Mouse (Mus musculus) brain, embryonic 14.5 days (tissue): ENCODE results near the gene Ccdc138. TPM values are rescaled to one million over a fixed set of nuclear protein-coding genes. Genes with fewer than 3 reads are reported as not detected.
"Not testable (repeated sequence)": the region's sequence is repeated elsewhere in the genome, so short reads cannot be mapped to it uniquely, and the experiment has no call there.

Source experiments
- DNase-seq: peaks from one replicate; pipeline ENCODE4 v3.0.0-alpha.2; 2011; ENCODE audit warnings: low read depth
- CTCF ChIP-seq: fragments of 200-500 bp; IDR thresholded peaks from 2 replicates; pipeline ENCODE4 v1.5.1; 2012; ENCODE audit warnings: inconsistent platforms, mild to moderate bottlenecking, moderate library complexity, borderline replicate concordance; ENCODE audit not compliant: insufficient read depth, insufficient read length; ENCODE audit errors: extremely low read depth
- POLR2A ChIP-seq: fragments of 200-500 bp; IDR thresholded peaks from 2 replicates; pipeline ENCODE4 v1.6.1; 2012; ENCODE audit warnings: mild to moderate bottlenecking, inconsistent platforms, borderline replicate concordance; ENCODE audit not compliant: poor library complexity, insufficient read depth, insufficient read length, severe bottlenecking; ENCODE audit errors: extremely low read depth
- polyA plus RNA-seq: library from polyadenylated mRNA; depleted of rRNA; stranded (reverse); fragments of >200 nt; gene quantifications from 2 replicates; pipeline ENCODE4 v1.2.3, GENCODE M21; 2012

Gene Ccdc138
- polyA plus RNA-seq, 1 experiment = 4.6 TPM

GRCm38 (mm10) chr10:58530896-58531790, 33.4 kb downstream of the Ccdc138 start:
- no peak for TF ChIP-seq CTCF
- no peak for TF ChIP-seq POLR2A
- DNase-seq = no peak

GRCm38 (mm10) chr10:58532177-58532576, 34.4 kb downstream of the Ccdc138 start:
- TF ChIP-seq POLR2A (no peak), CTCF (no peak)
- DNase-seq = no peak

- not testable (repeated sequence) for DNase-seq
Observed at GRCm38 (mm10) chr10:58536276-58536675, 38.5 kb downstream of the Ccdc138 start.

- peak; percentile 58 for DNase-seq
- no peak for TF ChIP-seq POLR2A
- TF ChIP-seq CTCF = 0 out of 2 replicates have a peak, but pooled peaks have one; percentile 8
Observed at GRCm38 (mm10) chr10:58540613-58541012, 42.9 kb downstream of the Ccdc138 start.

GRCm38 (mm10) chr10:58548739-58549138, 51.0 kb downstream of the Ccdc138 start:
- no peak for DNase-seq
- TF ChIP-seq CTCF (no peak), POLR2A (no peak)

- no peak for TF ChIP-seq CTCF
- TF ChIP-seq POLR2A = no peak
- no peak for DNase-seq
Observed at GRCm38 (mm10) chr10:58554693-58555387, 57.1 kb downstream of the Ccdc138 start.

GRCm38 (mm10) chr10:58559098-58559497, 61.4 kb downstream of the Ccdc138 start:
- DNase-seq = peak; percentile 66
- peak; percentile 67 for TF ChIP-seq CTCF
- TF ChIP-seq POLR2A = no peak

- DNase-seq = peak; percentile 85
- TF ChIP-seq POLR2A (no peak), CTCF (peak; percentile 68; the same call in 1 of the 2 replicates)
Observed at GRCm38 (mm10) chr10:58559901-58560300, 62.2 kb downstream of the Ccdc138 start.

- no peak for DNase-seq
Observed at GRCm38 (mm10) chr10:58560521-58560920, 62.8 kb downstream of the Ccdc138 start.

GRCm38 (mm10) chr10:58585427-58586223, 87.9 kb downstream of the Ccdc138 start:
- DNase-seq = no peak

More at GRCm38 (mm10) chr10:58560521-58560920, 62.8 kb downstream of the Ccdc138 start:
- no peak for TF ChIP-seq CTCF
- no peak for TF ChIP-seq POLR2A

GRCm38 (mm10) chr10:58594486-58594885, 96.7 kb downstream of the Ccdc138 start:
- TF ChIP-seq CTCF (no peak), POLR2A (no peak)
- no peak for DNase-seq

More at GRCm38 (mm10) chr10:58585427-58586223, 87.9 kb downstream of the Ccdc138 start:
- no peak for TF ChIP-seq POLR2A
- no peak for TF ChIP-seq CTCF
